Mouse (Mus musculus) megakaryocyte progenitor cell, adult 5-6 weeks (primary cell): ENCODE data around the gene Sult1e1. TPM values are rescaled to one million over a fixed set of nuclear protein-coding genes. Genes with fewer than 3 reads are reported as not detected.

ENCODE experiments used
- ATAC-seq: replicated peaks from 2 replicates; pipeline ENCODE4 v1.8.0; 2016; ENCODE audit warnings: mild to moderate bottlenecking, moderate TSS enrichment, inconsistent platforms; ENCODE audit not compliant: poor library complexity
- total RNA-seq, 2 experiments: library from RNA; stranded (forward) in 1 of 2; stranded (reverse) in 1 of 2; fragments of 157-497, 149-512 nt in 1 of 2; fragments of 200-1000 nt in 1 of 2; gene quantifications; 2 replicates each; pipeline versions ENCODE4 v1.2.3 to v1.2.4; 2015 to 2017

The Sult1e1 gene
- total RNA-seq (2015) (not detected in 2 replicates), total RNA-seq (2017) (not detected in 2 replicates)

- no peak for ATAC-seq
Measured at GRCm38 (mm10) chr5:87591494-87591893, at the start of gene Sult1e1. Sult1e1 (minus strand) TSS chr5:87591594.

DNA sequence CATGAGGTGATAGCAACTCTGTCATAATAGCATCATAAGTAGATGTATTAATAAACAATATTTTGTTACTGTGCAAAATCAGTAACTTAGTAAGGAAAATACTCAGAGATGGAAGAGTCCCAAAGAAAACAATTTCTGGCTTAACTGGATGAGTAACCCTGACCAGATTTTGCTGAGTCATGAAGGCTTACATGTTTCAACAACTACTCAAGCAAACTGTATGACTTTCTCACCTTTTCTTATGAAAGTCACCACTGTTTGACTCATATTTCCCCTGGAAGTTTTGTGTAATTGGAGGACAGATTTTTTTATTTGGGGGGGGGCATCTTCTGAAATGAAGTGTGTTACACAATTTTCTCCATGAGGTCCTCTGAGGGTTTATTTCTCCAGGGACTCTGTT is 31.3 kb upstream of the Sult1e1 start:
- no peak for ATAC-seq

DNA sequence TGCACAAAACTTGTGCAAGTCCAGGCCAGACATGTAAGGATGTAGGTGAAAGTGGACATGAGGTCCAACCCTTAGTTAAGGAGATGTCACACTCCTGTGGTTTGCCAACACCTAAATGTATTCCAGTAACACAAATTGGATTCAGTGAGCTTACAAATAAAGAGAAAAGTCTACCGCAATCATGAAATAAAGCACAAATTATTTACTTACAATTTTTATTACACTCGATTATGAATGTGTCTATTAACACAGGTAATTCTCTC is 23.7 kb upstream of the Sult1e1 start:
- ATAC-seq: no peak

DNA sequence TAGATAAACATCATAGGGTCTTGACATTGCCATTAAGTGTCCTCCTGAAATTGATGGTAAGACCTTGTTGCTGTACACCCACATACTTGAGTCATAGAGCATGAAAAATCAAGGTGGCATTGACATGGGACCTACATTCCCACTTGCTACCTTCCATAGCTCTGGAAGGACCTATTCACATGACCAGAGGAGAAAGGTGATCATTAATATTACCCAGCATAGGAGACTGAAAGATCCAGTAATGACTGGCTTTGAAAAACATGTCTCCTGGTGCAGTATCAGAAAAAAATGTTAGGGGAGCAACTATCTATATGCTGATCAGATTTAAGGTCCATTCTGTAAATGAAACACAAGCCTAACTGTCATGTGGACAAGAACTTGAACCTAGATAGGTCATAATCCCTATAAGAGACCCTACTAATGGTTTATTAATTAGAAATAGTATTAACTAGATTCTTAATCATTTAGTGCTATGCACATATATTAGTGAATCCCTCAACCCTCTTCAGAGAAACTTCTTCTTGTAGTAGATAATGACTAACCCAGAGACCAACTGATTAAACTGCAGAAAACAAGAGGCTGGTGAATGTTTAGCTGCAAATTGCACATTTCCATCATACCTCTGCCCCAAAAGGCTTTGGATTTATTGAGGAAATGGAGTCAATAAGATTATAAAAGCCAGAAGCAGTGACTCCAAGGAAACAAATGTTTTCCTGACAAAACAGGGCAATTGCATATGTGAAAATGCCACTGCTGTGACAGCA is 23.2 kb upstream of the Sult1e1 start:
- no peak for ATAC-seq

- ATAC-seq: no peak
Measured at GRCm38 (mm10) chr5:87601018-87601417, 9.6 kb upstream of the Sult1e1 start.

DNA sequence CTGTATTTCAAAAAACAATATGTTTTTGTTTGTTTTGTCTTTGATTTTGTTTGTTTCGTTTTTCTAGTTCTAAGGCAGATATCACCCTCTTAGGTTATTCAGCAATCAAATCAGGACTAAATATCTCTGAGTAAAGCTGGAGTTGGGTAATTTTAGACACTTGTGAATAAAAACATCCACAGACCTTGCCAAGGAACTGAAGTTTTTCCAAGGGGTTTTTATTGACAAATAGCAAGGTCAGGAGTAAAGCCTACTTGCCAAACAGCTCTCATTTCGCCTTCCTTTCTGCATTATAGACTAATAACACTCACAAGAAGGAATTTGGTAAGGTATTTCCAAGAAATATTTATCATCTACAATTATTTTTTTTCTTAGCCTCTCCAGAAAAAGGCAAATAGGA is 6.5 kb upstream of the Sult1e1 start:
- no peak for ATAC-seq

DNA sequence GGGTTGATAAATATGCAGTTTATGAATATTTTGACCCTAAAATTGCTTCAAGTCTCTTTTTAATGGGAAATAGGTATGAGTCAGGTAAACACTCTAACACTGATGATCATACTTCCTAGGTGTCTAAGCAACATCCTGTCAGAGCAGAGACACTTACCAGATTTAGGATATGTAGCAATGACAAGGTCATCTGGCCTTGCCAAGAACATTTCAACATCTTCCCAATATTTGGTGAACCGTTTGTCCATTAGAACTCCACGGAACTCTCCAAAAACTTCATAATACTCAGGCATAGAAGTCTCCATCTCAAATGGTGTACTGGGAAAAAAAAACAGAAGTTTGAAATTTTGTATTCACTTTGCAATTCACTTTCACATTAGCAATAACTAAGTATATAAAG is 1.5 kb downstream of the Sult1e1 start:
- no peak for ATAC-seq

DNA sequence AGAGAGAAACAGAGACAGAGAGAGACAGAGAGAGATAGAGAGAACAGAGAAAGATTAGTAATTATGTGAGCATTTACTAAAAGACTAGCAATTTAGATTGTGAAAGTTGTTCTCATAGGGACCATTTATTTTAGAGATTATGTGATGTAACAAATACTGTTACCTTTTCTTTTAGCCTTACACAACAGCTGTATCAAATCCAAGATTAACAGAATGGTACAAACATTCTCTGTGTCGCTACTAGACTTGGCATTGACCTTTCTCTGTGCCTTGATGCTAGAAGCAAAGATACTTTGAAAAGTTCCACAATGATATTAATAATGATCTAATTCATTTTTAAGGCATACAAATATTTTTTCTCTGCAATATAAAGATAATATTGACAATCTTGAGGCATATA is 11.0 kb downstream of the Sult1e1 start:
- ATAC-seq: no peak

- no peak for ATAC-seq
Measured at GRCm38 (mm10) chr5:87574174-87574573, 17.2 kb downstream of the Sult1e1 start.

DNA sequence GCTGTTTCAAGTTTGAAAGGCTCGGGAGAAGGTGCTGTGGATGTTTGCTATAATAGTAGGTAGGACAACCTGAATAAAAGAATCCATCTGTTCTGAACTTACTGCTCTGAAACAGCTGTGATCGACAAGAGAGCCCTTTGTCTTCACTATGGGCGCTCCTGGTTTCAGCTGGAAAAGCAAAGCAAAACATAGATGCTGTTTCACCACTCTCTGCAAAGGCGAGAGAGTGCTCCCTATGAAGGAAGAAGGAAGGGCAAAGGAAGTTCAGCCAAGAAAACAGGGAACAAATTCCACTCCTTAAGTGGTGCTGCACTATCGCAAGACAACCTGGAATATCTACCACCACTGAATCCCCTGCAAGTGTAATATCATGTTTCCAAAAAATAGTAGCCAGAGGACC is 17.9 kb downstream of the Sult1e1 start:
- ATAC-seq: no peak

DNA sequence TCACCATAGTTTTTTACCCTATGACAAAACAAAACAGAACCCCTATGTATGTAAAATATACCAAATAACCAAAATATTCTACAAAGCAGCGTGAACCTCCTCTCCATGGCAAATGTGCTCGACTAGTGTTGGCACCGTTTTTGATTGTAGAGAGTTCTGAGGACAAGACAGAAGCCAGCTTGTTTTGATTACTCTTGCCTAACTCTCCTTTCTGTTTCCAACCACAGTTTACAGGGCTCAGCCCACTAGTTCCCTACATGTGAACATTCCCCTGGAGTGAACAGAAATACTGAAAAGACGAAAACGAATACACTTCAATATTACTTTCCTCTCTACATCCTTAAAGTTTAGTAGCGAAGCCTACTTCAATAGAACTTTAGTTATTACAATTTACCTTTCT is 18.6 kb downstream of the Sult1e1 start:
- no peak for ATAC-seq

GRCm38 (mm10) chr5:87568845-87569244 is 22.5 kb downstream of the Sult1e1 start, which contains the start of gene Sult1d1:
Sult1d1 (minus strand) TSS chr5:87569027.
- no peak for ATAC-seq

GRCm38 (mm10) chr5:87567306-87567705 is 24.1 kb downstream of the Sult1e1 start:
- ATAC-seq: no peak

DNA sequence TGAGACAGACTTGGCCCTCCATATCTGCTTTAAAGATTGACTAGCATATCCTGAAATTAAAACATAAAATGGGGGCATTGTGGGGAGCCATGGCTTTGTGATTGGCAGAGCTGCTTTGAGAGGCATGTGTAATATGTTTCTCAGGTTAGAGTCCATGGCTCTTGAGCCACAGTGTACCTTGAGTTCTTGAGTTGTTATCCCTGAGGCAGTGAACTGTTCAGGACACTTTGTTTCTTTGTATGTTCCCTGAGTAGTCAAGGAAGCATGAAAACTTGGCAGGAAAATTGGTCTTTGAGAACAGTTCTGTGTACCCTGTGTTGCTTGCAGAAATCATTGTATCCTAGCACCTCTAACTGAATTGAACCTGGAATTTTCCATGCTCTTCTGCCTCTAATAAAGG is 28.4 kb downstream of the Sult1e1 start:
- ATAC-seq: no peak

DNA sequence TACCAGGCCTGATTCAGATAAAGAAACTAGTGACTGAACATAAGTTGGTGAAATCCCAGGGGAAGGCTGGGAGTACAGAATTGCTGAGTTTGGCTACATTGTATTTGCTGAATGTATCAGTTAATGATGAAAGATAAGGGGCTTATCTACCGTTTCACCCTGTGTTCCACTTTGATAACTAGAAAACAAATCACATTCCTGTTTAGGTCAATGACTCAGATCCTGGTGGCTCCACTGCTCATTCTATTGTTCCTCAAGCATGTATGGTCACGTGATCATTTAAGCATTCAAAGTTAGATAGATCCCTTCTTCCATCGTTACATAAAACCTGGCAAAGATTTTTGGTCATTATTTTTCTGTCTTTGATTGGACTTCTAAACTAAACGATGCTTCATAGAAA is 28.9 kb downstream of the Sult1e1 start:
- no peak for ATAC-seq

GRCm38 (mm10) chr5:87560145-87560544 is 31.2 kb downstream of the Sult1e1 start:
- ATAC-seq: no peak

DNA sequence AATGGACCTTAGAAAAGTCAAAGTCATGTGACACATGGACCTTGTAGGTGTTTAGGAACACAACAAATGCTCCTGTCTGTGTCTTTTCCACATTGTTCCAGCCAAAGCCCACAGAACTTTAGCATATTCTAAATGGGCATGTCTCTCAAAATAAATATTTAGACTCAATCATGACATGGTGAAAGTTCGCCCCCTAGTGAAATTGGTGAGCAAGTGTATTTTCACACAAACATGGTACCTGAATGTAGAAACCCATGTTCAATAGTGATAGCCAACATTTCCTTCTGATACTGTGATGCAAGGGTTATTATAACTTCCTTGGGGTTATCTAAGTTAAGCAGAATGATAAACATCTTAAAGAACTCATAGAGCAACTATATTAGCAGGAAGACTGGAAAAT is 40.5 kb downstream of the Sult1e1 start:
- no peak for ATAC-seq

DNA sequence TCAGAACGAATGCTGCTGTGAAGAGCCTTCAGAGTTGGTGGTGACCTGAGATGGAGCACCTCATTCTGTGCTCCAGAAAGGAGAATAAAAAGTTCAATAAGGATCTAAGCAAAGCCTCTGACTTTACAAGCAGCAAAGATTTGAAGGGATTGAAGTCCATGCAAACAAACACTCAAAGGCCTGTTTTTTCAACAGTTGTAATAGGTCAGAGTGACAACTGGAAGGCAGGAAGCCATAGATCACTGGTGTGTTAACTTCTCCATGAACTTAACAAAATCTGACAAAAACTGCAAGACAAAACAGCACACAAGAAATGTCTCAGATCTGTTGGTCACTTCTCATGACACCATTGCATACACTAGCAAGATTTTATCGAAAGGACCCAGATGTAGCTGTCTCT is 53.3 kb downstream of the Sult1e1 start, which contains the start of gene Sult1b1:
TSS of gene Sult1b1 (minus strand) at position 85 of the 400 bp plus-strand sequence.
- no peak for ATAC-seq

DNA sequence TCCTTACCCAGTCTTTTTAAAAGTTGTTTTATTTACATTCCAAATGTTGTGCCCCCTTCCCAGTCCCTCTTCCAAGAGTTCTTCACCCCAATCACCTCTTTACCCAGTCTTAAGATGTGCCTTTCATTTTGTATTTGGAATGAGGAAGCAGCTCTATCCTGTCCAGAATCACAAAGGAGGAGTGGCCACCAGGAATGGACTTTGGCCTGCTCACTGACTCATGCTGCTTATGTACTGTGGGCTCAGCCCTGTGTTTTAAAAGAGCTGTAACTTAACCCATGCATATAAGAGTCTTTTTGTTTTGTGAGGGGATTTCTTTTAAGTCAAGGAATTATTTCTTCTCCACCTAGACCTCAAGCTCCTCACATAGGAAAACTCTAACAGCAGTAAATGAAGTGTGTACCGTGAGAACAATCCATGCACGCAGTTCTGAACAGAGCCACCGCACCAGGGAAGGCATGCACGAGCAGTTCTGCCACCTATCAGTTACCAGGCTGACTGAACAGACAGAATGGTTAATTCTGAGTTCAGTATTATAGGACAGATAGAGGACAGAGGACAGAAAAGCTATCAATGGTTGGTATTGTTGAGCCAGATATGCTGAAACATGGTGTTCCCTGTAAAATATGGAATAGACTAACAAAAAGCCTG is 55.3 kb downstream of the Sult1e1 start:
- no peak for ATAC-seq

DNA sequence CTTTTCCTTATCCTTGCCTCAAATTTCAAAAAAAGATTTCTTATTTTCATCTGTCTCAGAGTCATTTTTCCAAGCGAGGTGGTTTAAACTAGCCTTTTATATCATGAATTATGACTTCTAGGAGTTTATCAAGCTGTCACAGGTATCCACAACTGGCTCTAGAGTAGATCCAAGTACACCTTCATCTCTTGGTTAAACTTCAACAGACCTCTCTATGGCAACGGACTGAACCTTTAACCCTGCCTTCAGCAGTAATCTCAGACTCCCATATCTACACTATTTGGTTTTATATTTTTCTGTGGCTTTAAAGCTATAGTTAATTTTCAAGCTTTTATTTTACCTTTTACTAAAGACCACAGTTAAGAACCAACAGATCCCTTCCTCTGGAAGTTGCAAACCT is 59.1 kb downstream of the Sult1e1 start:
- no peak for ATAC-seq
